Comparison of ENCODE assay signal across 13 mouse cellular contexts in genomic region chr6:77430381-77430780, GRCm38 (mm10).
DNase-seq lines count a peak whose midpoint lies in the region; ATAC-seq lines count a peak whose summit lies in the region.
"Had no signal": no experiment of that assay in that cellular context is flagged by ENCODE, and none has a peak within 500 bp of the region (broad histone marks: within the 10 kb centered on the region; RNA-seq: fewer than 3 reads in every experiment).

No protein-coding gene starts in this region.

- no peak for DNase-seq in frontal cortex, postnatal 36 days (ENCODE audit: low spot score in 2 of 2)
- DNase-seq in kidney, adult 18-20 months, result peak; percentile 2
- no peak for DNase-seq in kidney, adult 11 months
- DNase-seq in brain, adult 2 months (ENCODE audit: low read depth, low spot score), result peak; percentile 53
- peak; percentile 0 to 1 for DNase-seq in heart, postnatal 14 days
- DNase-seq in spleen, adult 12 weeks (ENCODE audit: low spot score), result no peak
- DNase-seq in adrenal gland, postnatal 10 days, result no peak
- DNase-seq: adrenal gland, postnatal 36 days; B cell, adult 2 months; forebrain, postnatal 0 days; thymus, postnatal 25 days had no signal

- 0 out of 2 replicates have a peak, but pooled peaks have one; percentile 20 for ATAC-seq in frontal cortex, adult (ENCODE audit: low TSS enrichment)
- ATAC-seq: forebrain, postnatal 0 days; midbrain, embryonic 13.5 days had no signal

- intact Hi-C loops in heart, postnatal 14 days (cut with DNase I), result no loop called here

Comparison
In these comparisons a context has a peak if more than half of its experiments do, and no peak if none do; other contexts are left out.
1. DNase-seq: peak in kidney, adult 18-20 months (single experiment), brain, adult 2 months (single experiment) and heart, postnatal 14 days (2 of 2); none in frontal cortex, postnatal 36 days (0 of 2), kidney, adult 11 months (single experiment), spleen, adult 12 weeks (single experiment) and adrenal gland, postnatal 10 days (single experiment).